Mouse (Mus musculus): ENCODE measurements around the gene Zfp804a. TPM values are rescaled to one million over a fixed set of nuclear protein-coding genes. Genes with fewer than 3 reads are reported as not detected.

The Zfp804a gene
- polyA plus RNA-seq (2016; fragmentation: Nextera tagmentation; extraction: Ambion mirVana): 0.08 TPM in 2 replicates

DNA sequence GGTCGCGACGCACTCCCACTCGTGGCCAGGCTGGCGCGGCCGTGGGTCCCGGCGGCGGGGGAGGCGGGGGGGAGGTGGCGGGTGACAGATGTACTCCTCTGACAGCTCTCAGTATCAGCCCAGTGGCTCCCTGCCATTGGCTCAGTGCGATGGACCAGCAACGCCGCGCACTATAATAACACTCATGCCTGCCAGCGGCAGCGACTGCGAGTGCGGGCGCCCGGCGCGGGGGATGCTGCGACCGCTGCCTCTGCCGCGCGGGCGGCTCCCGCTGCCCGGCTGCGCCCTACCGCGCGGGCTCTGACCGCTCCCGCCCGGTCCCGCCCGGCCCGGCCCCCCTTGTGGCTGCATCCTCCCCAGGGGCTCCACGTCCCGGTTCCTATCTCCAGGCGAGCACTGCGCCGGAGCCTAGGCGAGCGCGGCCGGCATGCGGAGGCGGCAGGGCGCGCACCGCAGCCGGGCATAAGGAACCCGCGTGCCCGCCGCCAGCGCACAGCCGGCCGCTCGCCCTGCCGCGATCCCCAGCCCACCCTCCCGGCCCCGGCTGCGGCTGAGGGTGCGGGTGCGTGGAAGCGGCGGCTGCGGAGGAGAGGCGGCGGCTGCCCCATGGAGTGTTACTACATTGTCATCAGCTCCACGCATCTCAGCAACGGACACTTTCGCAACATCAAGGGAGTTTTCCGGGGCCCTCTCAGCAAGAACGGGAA is at the start of gene Zfp804a:
Gene Zfp804a, plus strand, starts transcription at position 38 of the 707 bp plus-strand sequence.
- Histone ChIP-seq H3K4me1 (no peaks in the 10 kb centered on the region), H3K27ac (no peak within 1 kb of the TSS), H3K36me3 (no peaks in the 10 kb centered on the region), H3K9ac (no peak within 1 kb of the TSS), H3K4me3 (peak within 1 kb of the TSS; percentile 51), H3K4me2 (peak within 1 kb of the TSS; percentile 69), H3K27me3 (replicated peaks) (peaks cover 30% of the 10 kb centered on the region), H3K9me3 (replicated peaks) (no peaks in the 10 kb centered on the region)
- 2% methylated on average over 57 of the region's 82 CpGs for WGBS (ENCODE audit: insufficient replicate concordance)
- 0 out of 2 replicates have a peak, but pooled peaks have one; percentile 27 for ATAC-seq

DNA sequence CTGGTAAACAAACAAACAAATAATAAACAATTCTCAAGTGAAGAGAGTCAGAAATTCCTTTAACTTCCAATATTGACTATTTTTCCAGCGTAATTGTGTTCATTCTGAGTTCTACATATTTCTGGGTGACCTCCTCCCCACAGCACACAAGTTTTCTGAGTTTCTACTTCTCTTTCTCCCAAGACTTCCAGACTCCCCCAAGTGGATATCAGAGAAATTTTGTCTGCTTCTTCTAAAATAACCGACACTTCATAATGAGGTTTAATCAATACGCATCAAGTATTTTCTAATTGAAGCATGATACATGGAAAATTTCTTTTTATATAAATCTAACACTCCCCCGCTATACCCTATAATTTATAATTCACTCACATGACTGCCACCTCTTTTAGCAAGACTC is 1.4 kb upstream of the Zfp804a start:
- Histone ChIP-seq H3K27ac (no peak overlapping the region), H3K4me2 (no peak overlapping the region), H3K9ac (no peak overlapping the region), H3K36me3 (no peaks in the 10 kb centered on the region), H3K4me1 (no peaks in the 10 kb centered on the region), H3K9me3 (replicated peaks) (no peaks in the 10 kb centered on the region), H3K4me3 (no peak overlapping the region), H3K27me3 (replicated peaks) (peaks cover 30% of the 10 kb centered on the region)
- 49% methylated on average over 4 of the region's 4 CpGs for WGBS (ENCODE audit: insufficient replicate concordance)
- ATAC-seq: no peak

DNA sequence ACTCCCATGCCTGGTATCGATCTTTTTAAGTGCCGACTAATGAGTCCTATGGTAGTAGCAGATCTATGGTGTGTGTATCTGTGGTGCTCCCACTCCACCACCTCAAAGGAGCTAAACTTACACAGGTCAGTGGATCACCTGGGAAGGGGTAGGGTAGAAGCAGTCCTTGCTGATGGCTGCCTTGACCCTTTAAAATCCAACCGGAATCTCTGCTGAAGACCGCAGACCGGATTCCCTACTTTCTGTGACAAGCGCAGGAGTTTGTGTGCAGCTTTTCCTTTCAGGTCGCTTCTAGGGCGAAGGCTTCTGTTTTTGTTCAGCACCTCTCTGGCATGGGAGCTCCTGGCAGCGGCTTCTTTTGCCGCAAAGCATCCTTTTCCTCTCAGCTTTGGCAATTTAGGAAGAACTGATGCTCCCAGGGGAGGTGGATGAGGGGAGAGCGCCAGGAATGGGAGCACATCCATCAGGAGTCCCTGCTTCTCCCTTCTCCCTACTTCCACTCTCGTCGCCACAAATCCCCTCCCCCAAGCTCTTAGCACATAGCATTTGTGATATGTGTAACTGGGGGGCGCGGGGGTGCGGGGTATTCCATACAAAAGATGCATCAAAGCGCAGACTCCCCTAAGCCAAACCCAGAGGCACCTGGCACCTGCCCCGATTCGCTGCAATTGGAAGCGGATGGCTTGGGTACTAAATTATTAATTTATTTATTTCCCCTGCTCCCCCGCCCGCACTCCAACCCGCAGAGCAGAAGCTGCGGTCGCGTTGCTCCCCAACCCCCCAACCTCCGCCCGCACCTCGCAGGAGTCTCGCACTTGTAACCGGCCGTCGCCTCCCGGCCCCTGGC is 461 bp upstream of the Zfp804a start:
- H3K4me1 ChIP-seq: no peaks in the 10 kb centered on the region
- peak overlapping the region; percentile 51 for H3K4me3 ChIP-seq
- no peaks in the 10 kb centered on the region for H3K36me3 ChIP-seq
- no peak for ATAC-seq
- H3K4me2 ChIP-seq: peak overlapping the region; percentile 69
- peaks cover 30% of the 10 kb centered on the region for H3K27me3 ChIP-seq (replicated peaks)
- no peak overlapping the region for H3K27ac ChIP-seq
- no peaks in the 10 kb centered on the region for H3K9me3 ChIP-seq (replicated peaks)
- WGBS (ENCODE audit: insufficient replicate concordance): 11% methylated on average over 24 of the region's 34 CpGs
- H3K9ac ChIP-seq: no peak overlapping the region

DNA sequence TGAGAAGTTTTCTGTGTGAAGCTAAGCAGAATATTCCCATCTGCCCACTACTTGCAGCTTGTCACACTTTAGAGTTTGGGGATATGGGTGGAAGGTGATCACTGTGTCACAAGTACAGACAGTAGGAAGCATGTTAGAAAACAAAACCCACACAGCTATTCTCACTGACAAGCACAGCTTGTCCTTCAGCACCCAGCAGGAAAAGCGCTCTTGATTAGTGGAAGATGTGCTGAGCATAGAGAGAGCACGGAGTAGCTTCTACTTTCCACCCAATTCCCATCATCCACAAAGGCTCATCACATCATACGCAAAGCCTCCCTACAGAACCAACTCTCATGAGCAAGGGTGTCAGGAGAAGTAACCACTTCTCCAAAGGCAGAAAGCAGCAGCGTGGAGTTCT is 1.4 kb downstream of the Zfp804a start:
- no peak overlapping the region for H3K4me3 ChIP-seq
- H3K4me1 ChIP-seq: no peaks in the 10 kb centered on the region
- WGBS (ENCODE audit: insufficient replicate concordance): 54% methylated on average over 4 of the region's 4 CpGs
- H3K9ac ChIP-seq: no peak overlapping the region
- no peaks in the 10 kb centered on the region for H3K36me3 ChIP-seq
- H3K27ac ChIP-seq: no peak overlapping the region
- no peak overlapping the region for H3K4me2 ChIP-seq
- H3K9me3 ChIP-seq (replicated peaks): no peaks in the 10 kb centered on the region
- ATAC-seq: no peak
- peaks cover 30% of the 10 kb centered on the region for H3K27me3 ChIP-seq (replicated peaks)

DNA sequence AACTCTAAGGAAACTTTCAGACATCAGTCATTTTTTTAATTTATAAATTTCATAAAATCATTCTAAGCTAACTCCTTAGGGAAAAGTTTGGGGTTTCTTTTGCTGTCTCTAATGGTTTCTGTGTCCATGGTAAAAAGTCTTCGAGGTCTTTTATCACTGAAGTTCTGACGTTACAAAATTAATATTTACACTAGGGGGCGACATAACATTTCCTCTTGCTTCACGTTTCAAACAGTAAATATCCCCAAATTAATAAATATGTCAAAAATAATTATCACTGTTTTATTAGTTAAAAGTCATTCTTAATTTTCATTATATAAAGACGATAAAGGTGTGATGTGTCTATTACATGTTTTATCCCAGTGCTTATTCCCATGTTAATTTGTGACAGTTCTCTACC is 11.6 kb downstream of the Zfp804a start:
- H3K9me3 ChIP-seq (replicated peaks): no peaks in the 10 kb centered on the region
- ATAC-seq: no peak

DNA sequence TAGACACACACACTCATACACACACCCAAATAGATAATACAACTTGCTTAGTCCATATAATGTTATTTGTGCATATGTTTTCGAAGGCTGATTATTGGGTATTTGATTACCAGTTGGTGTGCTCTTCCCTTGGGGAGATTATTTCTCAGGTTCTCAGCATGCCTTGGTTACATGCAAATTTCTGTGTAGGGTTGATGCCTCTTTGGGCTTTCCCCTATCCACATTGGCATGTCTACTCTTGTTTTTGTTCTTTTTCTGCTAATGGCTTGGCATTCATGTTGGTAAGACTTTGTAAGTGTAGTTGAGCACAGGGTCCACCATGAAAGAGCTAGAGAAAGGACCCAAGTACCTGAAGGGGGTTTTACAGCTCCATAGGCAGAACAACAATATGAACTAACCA is 14.9 kb downstream of the Zfp804a start:
- H3K27me3 ChIP-seq (replicated peaks): no peaks in the 10 kb centered on the region
- no peak overlapping the region for H3K4me3 ChIP-seq
- 69% methylated on average over 1 of the region's 1 CpGs for WGBS (ENCODE audit: insufficient replicate concordance)
- no peak overlapping the region for H3K4me2 ChIP-seq
- ATAC-seq: no peak
- no peak overlapping the region for H3K27ac ChIP-seq
- H3K4me1 ChIP-seq: no peaks in the 10 kb centered on the region
- no peak overlapping the region for H3K9ac ChIP-seq
- no peaks in the 10 kb centered on the region for H3K9me3 ChIP-seq (replicated peaks)
- no peaks in the 10 kb centered on the region for H3K36me3 ChIP-seq

More for the DNA sequence above, 11.6 kb downstream of the Zfp804a start:
- no peak overlapping the region for H3K9ac ChIP-seq
- H3K4me3 ChIP-seq: no peak overlapping the region
- no peaks in the 10 kb centered on the region for H3K4me1 ChIP-seq
- H3K27ac ChIP-seq: no peak overlapping the region
- no peaks in the 10 kb centered on the region for H3K27me3 ChIP-seq (replicated peaks)
- no peak overlapping the region for H3K4me2 ChIP-seq
- 30% methylated on average over 5 of the region's 5 CpGs for WGBS (ENCODE audit: insufficient replicate concordance)
- H3K36me3 ChIP-seq: no peaks in the 10 kb centered on the region

DNA sequence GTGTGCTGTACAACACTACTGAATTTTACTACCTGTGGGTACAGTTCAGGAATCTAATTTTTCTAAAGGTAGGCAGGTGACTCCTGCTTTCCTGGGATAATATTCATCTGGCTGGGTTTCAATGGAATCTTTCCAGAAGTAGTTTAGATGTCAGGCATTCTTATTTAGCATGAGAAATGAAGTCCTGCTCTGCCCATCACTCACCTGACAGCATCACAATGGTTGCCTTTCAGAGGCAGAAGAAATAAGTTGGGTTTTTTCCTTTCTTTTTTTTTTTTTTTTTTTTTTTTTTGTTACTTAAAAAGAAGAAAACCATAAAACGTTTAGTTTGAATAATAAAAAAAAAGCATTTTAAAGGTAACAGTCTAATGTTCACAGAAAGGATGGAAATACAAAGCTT is 16.1 kb downstream of the Zfp804a start:
- ATAC-seq: no peak
- Histone ChIP-seq H3K27ac (no peak overlapping the region), H3K36me3 (no peaks in the 10 kb centered on the region), H3K4me2 (no peak overlapping the region), H3K9me3 (replicated peaks) (no peaks in the 10 kb centered on the region), H3K4me1 (no peaks in the 10 kb centered on the region), H3K9ac (no peak overlapping the region), H3K27me3 (replicated peaks) (no peaks in the 10 kb centered on the region), H3K4me3 (no peak overlapping the region)
- WGBS (ENCODE audit: insufficient replicate concordance): 35% methylated on average over 1 of the region's 1 CpGs

DNA sequence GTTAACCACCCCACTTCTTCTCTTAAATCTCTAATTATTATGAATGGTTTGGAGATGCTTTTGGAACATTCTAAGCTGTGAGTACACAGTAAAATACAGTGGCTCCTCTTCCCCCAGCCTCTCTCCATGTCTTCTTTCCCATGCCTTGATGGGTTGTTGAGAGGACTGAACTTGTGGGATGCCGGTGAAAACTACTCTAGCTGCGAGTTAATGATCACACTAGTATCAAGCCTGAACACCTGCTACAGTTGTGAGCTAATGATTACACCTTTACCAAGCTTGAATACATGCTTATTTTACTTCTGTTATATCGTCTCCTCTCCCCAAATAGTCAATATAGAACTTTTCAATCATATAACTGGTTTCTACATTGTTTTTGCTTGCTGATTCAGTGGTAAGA is 23.9 kb downstream of the Zfp804a start:
- Histone ChIP-seq H3K27ac (no peak overlapping the region), H3K27me3 (replicated peaks) (no peaks in the 10 kb centered on the region), H3K9me3 (replicated peaks) (no peaks in the 10 kb centered on the region), H3K36me3 (no peaks in the 10 kb centered on the region), H3K4me2 (no peak overlapping the region), H3K4me3 (no peak overlapping the region), H3K4me1 (no peaks in the 10 kb centered on the region), H3K9ac (no peak overlapping the region)
- WGBS (ENCODE audit: insufficient replicate concordance): 63% methylated on average over 3 of the region's 3 CpGs
- no peak for ATAC-seq

DNA sequence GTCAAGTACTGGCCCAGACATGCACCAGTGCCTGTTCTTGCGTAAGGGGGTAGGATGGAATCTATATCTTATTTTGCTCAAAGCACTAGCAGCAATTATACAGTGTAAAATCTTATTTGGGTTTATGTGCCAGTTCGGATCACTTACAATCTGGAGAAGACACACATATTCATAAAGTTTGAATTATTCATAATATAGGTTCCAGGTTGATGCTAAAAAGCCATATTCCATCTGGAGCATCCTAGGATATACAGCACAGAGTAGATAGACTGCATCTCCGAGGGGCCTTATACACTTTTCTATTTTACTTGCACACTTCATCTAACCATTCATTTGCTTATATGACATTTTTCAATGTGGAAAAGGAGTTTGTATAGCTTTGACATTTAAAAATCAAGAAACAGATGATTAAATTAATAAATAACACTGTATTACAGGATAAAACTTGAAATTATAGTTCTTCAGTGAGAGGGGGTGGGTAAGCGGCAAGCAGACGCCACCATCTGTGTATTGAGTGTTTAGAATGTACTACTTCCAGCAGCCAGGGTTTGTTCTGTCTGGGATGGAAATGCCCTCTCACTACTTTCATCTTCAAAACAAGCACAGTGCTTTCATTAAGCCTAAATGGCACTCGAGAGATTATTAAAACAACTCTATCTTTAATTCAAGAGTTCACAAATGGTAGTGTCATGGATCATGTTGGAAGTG is 25.4 kb downstream of the Zfp804a start:
- Histone ChIP-seq H3K9me3 (replicated peaks) (no peaks in the 10 kb centered on the region), H3K27ac (no peak overlapping the region), H3K9ac (no peak overlapping the region), H3K4me2 (no peak overlapping the region), H3K4me1 (no peaks in the 10 kb centered on the region), H3K4me3 (no peak overlapping the region), H3K36me3 (no peaks in the 10 kb centered on the region), H3K27me3 (replicated peaks) (no peaks in the 10 kb centered on the region)
- WGBS (ENCODE audit: insufficient replicate concordance): 68% methylated on average over 6 of the region's 6 CpGs
- no peak for ATAC-seq

DNA sequence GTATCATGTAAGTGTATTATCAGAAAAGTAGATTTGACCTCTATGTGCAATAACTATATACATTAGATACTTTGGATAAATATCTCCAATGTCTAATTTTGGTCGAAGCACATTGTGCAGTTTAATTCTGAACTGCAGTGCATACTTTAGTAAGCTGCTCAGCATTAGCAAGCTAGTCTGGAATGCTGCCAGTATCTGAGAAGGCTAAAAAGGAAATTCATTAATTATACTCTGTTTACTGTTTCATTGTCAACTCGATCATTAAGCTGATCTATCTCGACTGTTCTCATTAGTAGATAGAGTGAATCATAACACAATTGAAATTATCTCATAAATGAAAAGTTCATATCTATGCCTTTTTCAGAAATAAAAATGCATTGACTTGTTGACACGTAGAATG is 27.7 kb downstream of the Zfp804a start:
- Histone ChIP-seq H3K9me3 (replicated peaks) (no peaks in the 10 kb centered on the region), H3K36me3 (no peaks in the 10 kb centered on the region), H3K4me2 (no peak overlapping the region), H3K4me1 (no peaks in the 10 kb centered on the region), H3K27me3 (replicated peaks) (no peaks in the 10 kb centered on the region), H3K9ac (no peak overlapping the region), H3K27ac (no peak overlapping the region), H3K4me3 (no peak overlapping the region)
- 51% methylated on average over 4 of the region's 4 CpGs for WGBS (ENCODE audit: insufficient replicate concordance)
- ATAC-seq: no peak

DNA sequence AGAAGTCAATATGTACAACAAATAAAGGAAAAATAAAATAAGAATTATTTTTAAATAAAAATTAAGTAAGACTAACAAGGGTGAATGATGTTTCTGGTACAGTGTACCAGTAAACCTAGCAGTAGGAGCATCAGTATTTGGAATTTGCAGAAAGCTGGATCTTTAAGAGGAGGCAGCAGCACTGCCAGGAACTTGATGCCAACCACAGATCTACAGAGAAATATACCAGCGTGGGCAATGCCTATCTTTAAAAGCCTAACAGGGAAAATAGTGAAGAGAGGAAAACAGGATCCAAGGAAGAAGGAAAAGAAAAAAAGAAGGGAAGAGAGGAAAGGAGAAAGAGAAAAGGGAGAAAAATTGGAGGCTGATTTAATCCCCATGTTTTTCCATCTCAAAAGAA is 60.1 kb downstream of the Zfp804a start:
- no peaks in the 10 kb centered on the region for H3K9me3 ChIP-seq (replicated peaks)
- no peaks in the 10 kb centered on the region for H3K36me3 ChIP-seq
- no peak for ATAC-seq
- H3K9ac ChIP-seq: no peak overlapping the region
- WGBS (ENCODE audit: insufficient replicate concordance): 68% methylated on average over 1 of the region's 1 CpGs
- no peaks in the 10 kb centered on the region for H3K27me3 ChIP-seq (replicated peaks)
- H3K4me2 ChIP-seq: no peak overlapping the region
- no peaks in the 10 kb centered on the region for H3K4me1 ChIP-seq
- H3K4me3 ChIP-seq: no peak overlapping the region
- no peak overlapping the region for H3K27ac ChIP-seq

DNA sequence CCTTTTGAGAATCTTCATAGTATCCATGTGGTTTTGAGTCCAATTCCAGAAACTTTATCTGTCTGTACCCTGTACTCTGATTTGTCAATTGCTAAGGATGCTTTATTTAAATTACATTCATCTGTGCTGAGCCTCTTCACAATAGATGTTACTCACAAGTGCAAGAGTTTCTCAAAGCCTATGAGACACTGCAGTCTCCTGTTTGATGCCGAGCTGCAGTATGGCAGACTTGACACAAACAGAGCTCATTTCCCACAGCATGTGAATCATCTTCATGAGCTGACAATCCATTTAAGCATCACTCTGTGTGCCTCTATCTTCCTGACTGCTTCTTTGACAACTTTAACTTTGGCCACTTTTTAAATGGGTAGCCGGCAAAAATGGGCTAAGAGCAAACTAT is 60.6 kb downstream of the Zfp804a start:
- no peaks in the 10 kb centered on the region for H3K36me3 ChIP-seq
- no peak for ATAC-seq
- 55% methylated on average over 2 of the region's 2 CpGs for WGBS (ENCODE audit: insufficient replicate concordance)
- no peak overlapping the region for H3K4me3 ChIP-seq
- H3K4me2 ChIP-seq: no peak overlapping the region
- no peaks in the 10 kb centered on the region for H3K4me1 ChIP-seq
- no peak overlapping the region for H3K9ac ChIP-seq
- H3K9me3 ChIP-seq (replicated peaks): no peaks in the 10 kb centered on the region
- no peaks in the 10 kb centered on the region for H3K27me3 ChIP-seq (replicated peaks)
- H3K27ac ChIP-seq: no peak overlapping the region
